Mouse (Mus musculus): ENCODE measurements at regions not wholly inside any gene's neighbourhood (a gene's known extent, or its start where the extent isn't known, plus 50 kb on each side); places are given as distances from the start of the nearest gene placed in this dataset.

DNA sequence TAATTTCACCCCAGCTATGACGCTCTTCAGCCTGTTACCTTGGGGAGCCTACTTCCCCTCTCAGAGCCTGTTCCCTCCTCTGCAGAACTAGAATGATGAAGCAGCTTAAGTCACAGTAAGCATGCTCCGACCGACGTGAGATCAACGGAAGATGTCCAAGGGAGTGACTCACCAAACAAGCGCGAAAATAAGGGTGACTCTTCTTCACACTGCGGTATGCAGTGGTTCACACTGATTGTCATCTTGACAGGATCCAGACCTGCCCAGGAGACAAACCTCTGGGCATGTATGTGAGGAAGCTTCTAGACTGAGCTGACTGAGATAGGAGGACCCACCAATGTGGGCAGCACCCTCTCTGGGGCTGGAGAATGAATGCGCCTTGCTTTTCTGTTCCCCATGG is 116.3 kb upstream of the Tpm1 start:
- no peaks in the 10 kb centered on the region for H3K27me3 ChIP-seq (ENCODE audit: insufficient read depth, low read length)
- H3K4me3 ChIP-seq (ENCODE audit: low read depth, low read length) = no peak overlapping the region

GRCm38 (mm10) chr9:67163746-67164145 is 114.5 kb upstream of the Tpm1 start:
- WGBS = 87% methylated on average over 6 of the region's 6 CpGs
- no peak overlapping the region for H3K4me2 ChIP-seq (ENCODE audit: low read depth)
- no peaks in the 10 kb centered on the region for H3K4me1 ChIP-seq (ENCODE audit: insufficient read depth)
- H3K9me3 ChIP-seq (ENCODE audit: low read length) = no peaks in the 10 kb centered on the region
- DNase-seq (no peak), ATAC-seq (no peak)
- H3K27me3 ChIP-seq (ENCODE audit: insufficient read depth, low read length) = no peaks in the 10 kb centered on the region
- no peak for TF ChIP-seq CTCF (IDR thresholded peaks at IDR 0.05; ENCODE audit: low read depth)
- H3K36me3 ChIP-seq (ENCODE audit: insufficient read depth) = no peaks in the 10 kb centered on the region
- H3K9ac ChIP-seq = no peak overlapping the region
- no peak overlapping the region for H3K4me3 ChIP-seq (ENCODE audit: low read depth, low read length)
- H3K27ac ChIP-seq (ENCODE audit: low read depth, low read length) = no peak overlapping the region

More for the DNA sequence above, 116.3 kb upstream of the Tpm1 start:
- 94% methylated on average over 9 of the region's 9 CpGs for WGBS
- DNase-seq (no peak), ATAC-seq (no peak)
- Histone ChIP-seq H3K36me3 (ENCODE audit: insufficient read depth) (no peaks in the 10 kb centered on the region), H3K9me3 (ENCODE audit: low read length) (no peaks in the 10 kb centered on the region), H3K4me2 (ENCODE audit: low read depth) (no peak overlapping the region), H3K9ac (no peak overlapping the region), H3K27ac (ENCODE audit: low read depth, low read length) (no peak overlapping the region), H3K4me1 (ENCODE audit: insufficient read depth) (no peaks in the 10 kb centered on the region)
- no peak for TF ChIP-seq CTCF (IDR thresholded peaks at IDR 0.05; ENCODE audit: low read depth)

DNA sequence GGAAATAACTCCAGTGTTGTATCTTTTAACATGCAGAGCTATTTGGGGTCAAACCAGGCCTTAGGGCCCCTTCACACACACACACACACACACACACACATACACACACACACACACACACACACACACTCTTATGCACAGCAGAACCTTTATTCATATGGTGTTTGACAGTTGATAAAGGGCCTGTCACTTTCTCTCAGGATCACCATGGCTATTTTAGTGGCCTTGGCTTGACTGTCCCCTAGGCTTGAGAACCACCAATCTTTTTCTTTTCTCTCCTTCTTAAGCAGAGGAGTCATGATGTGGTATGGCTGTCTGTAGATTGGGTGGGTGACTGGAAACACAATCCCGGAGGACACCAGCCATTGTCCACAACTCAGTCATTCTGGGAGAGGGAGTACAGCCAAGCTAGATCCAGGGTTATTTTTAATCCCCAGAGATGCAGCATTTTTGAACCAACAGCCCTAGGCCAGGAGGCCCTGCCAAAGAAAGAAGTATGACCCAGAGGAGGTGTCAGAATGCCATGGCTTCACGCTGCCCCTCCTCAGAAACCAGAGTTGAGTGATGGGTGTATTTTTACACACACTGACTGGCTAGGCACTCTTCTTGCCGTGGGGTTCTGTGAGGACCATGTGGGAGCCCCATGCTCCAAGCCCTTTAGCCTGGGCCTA is 111.7 kb upstream of the Tpm1 start:
- 96% methylated on average over 3 of the region's 3 CpGs for WGBS
- Histone ChIP-seq H3K4me1 (ENCODE audit: insufficient read depth) (no peaks in the 10 kb centered on the region), H3K27me3 (ENCODE audit: insufficient read depth, low read length) (no peaks in the 10 kb centered on the region), H3K4me2 (ENCODE audit: low read depth) (no peak overlapping the region), H3K4me3 (ENCODE audit: low read depth, low read length) (no peak overlapping the region), H3K9ac (no peak overlapping the region), H3K27ac (ENCODE audit: low read depth, low read length) (no peak overlapping the region), H3K36me3 (ENCODE audit: insufficient read depth) (no peaks in the 10 kb centered on the region), H3K9me3 (ENCODE audit: low read length) (no peaks in the 10 kb centered on the region)
- no peak for TF ChIP-seq CTCF (IDR thresholded peaks at IDR 0.05; ENCODE audit: low read depth)
- no peak for ATAC-seq
- no peak for DNase-seq

DNA sequence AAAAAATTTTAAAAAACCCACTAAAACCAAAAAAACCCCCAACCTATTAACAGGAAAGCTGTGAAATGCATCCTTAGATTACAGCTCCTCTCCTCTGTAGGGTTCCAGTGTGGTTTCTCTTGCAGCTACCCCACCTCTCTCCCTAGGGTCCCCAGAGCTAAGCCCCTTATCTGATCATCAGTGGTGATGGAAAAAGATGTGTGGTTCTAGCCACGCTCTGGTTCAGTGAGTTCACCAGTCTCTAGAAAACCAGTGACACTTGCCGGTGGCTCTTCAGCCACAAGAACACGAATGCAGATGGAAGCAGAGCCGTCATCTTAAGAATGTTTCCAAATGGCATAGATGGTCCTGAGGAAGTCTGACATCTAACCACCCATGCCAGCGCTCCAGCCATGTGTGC is 111.1 kb upstream of the Tpm1 start:
- H3K9ac ChIP-seq = no peak overlapping the region
- H3K27me3 ChIP-seq (ENCODE audit: insufficient read depth, low read length) = no peaks in the 10 kb centered on the region
- no peaks in the 10 kb centered on the region for H3K9me3 ChIP-seq (ENCODE audit: low read length)
- DNase-seq (no peak), ATAC-seq (no peak)
- no peaks in the 10 kb centered on the region for H3K4me1 ChIP-seq (ENCODE audit: insufficient read depth)
- H3K4me2 ChIP-seq (ENCODE audit: low read depth) = no peak overlapping the region
- no peak overlapping the region for H3K27ac ChIP-seq (ENCODE audit: low read depth, low read length)
- no peak overlapping the region for H3K4me3 ChIP-seq (ENCODE audit: low read depth, low read length)
- no peak for TF ChIP-seq CTCF (IDR thresholded peaks at IDR 0.05; ENCODE audit: low read depth)
- H3K36me3 ChIP-seq (ENCODE audit: insufficient read depth) = no peaks in the 10 kb centered on the region
- WGBS = 96% methylated on average over 5 of the region's 5 CpGs

DNA sequence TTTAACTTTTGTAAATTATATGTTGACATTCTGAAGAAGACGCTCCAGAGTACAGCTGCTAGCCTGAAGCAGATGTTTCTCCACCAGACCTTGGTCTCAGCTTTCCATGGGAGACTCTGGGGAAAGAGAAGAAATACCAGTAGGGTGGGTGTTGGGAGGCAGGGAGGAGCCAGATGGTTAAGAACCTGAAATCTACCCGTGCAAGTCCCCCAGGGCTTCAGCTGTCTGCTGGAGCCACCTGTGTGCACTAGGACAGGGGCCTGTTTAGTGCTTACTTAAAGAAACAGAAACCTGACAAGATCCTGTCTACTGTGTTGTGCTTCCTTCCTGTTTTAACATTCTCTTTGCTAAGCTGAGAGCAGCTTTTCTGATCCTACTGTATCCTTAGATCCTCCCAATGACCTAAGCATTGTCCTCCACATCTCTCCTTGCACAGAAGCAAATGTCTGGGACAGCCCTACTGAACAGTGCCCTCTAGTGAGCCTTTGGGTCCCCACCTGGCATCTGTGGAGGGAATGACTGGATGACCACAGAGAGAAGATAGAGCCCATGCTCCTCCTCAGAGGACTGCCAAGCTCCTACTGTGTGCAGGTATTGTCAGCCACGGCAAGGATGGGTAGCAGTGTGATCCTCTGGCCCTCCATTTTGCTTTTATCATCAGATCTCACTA is 107.5 kb upstream of the Tpm1 start:
- WGBS = 70% methylated on average over 3 of the region's 3 CpGs
- ATAC-seq = no peak
- no peak overlapping the region for H3K27ac ChIP-seq (ENCODE audit: low read depth, low read length)

DNA sequence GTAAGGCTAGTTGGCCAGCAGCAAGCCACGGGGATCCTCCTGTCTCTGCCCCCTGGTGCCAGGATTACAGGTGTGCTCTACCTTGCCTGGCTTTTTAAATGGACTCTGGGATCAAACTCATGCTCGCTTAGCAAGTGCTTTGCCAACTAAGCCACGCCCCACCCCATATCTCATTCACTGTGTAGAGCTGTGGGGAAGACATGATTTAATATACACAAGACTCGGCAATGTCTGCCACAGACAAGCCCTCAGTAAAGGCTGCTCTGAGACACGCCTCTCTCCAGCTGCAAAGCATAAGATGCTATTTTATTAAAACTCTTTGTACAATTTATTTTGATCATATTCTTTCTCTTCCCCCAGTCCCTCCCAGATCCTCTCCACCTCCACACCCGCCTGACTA is 104.9 kb upstream of the Tpm1 start:
- no peak overlapping the region for H3K4me3 ChIP-seq (ENCODE audit: low read depth, low read length)
- WGBS = 81% methylated on average over 6 of the region's 6 CpGs
- no peak for ATAC-seq
- H3K9ac ChIP-seq = no peak overlapping the region
- H3K27ac ChIP-seq (ENCODE audit: low read depth, low read length) = no peak overlapping the region
- no peaks in the 10 kb centered on the region for H3K27me3 ChIP-seq (ENCODE audit: insufficient read depth, low read length)
- H3K36me3 ChIP-seq (ENCODE audit: insufficient read depth) = no peaks in the 10 kb centered on the region
- no peak for TF ChIP-seq CTCF (IDR thresholded peaks at IDR 0.05; ENCODE audit: low read depth)
- DNase-seq = no peak
- no peaks in the 10 kb centered on the region for H3K9me3 ChIP-seq (ENCODE audit: low read length)
- H3K4me2 ChIP-seq (ENCODE audit: low read depth) = no peak overlapping the region
- no peaks in the 10 kb centered on the region for H3K4me1 ChIP-seq (ENCODE audit: insufficient read depth)

More for the DNA sequence above, 107.5 kb upstream of the Tpm1 start:
- DNase-seq = no peak
- no peak overlapping the region for H3K4me3 ChIP-seq (ENCODE audit: low read depth, low read length)
- H3K36me3 ChIP-seq (ENCODE audit: insufficient read depth) = no peaks in the 10 kb centered on the region
- no peaks in the 10 kb centered on the region for H3K27me3 ChIP-seq (ENCODE audit: insufficient read depth, low read length)
- no peak overlapping the region for H3K9ac ChIP-seq
- peak; percentile 51 for TF ChIP-seq CTCF (IDR thresholded peaks at IDR 0.05; ENCODE audit: low read depth)
- H3K4me2 ChIP-seq (ENCODE audit: low read depth) = no peak overlapping the region
- H3K4me1 ChIP-seq (ENCODE audit: insufficient read depth) = no peaks in the 10 kb centered on the region
- no peaks in the 10 kb centered on the region for H3K9me3 ChIP-seq (ENCODE audit: low read length)

DNA sequence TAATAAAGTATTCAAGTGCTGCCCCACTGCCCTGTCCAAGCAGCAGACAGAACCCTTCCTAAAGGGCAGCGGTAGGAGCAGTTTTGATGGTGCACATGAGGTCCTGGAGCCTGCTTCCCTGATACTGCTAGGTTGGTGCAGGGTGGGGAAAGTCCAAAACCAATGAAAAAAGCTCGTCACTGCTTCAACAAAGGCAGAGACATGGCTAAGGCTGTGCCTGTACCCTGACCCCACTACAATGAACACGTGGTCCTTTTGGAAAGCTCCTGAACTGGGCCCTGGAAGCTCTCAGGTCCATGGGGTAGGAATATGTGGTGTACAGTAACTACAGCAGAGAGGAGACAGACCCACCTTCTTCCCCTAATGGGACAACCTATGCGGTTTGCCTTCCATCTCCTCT is 104.1 kb upstream of the Tpm1 start:
- 84% methylated on average over 4 of the region's 4 CpGs for WGBS
- DNase-seq = no peak
- TF ChIP-seq CTCF (IDR thresholded peaks at IDR 0.05; ENCODE audit: low read depth) = no peak
- no peak overlapping the region for H3K4me3 ChIP-seq (ENCODE audit: low read depth, low read length)
- H3K27ac ChIP-seq (ENCODE audit: low read depth, low read length) = no peak overlapping the region
- H3K4me1 ChIP-seq (ENCODE audit: insufficient read depth) = no peaks in the 10 kb centered on the region
- no peak for ATAC-seq
- H3K36me3 ChIP-seq (ENCODE audit: insufficient read depth) = no peaks in the 10 kb centered on the region
- H3K27me3 ChIP-seq (ENCODE audit: insufficient read depth, low read length) = no peaks in the 10 kb centered on the region
- no peaks in the 10 kb centered on the region for H3K9me3 ChIP-seq (ENCODE audit: low read length)
- no peak overlapping the region for H3K4me2 ChIP-seq (ENCODE audit: low read depth)
- H3K9ac ChIP-seq = no peak overlapping the region
